Mouse (Mus musculus): ENCODE measurements around the gene Hypk.
"Not testable (repeated sequence)": the region's sequence is repeated elsewhere in the genome, so short reads cannot be mapped to it uniquely, and the experiment has no call there.

DNA sequence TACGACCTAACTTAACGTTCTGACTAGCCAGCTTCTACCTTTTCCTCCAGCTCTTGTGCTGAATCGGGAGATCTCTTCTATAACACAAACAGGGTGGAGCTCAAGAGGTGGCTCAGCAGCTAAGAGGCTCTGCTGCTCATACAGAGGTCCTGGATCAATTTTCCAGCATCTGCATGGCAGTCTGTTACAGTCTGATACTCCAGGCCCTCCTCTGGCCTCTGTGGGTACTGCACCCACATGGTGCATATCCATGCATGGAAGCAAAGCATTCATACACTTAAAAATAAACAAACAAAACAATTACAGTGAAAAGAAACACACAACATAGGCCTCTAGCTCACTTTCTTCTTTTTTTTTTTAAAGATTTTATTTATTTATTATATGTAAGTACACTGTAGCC is 19.7 kb downstream of the Hypk start:
- not testable (repeated sequence) for TF ChIP-seq CTCF (IDR thresholded peaks at IDR 0.05; ENCODE audit: low read depth); EP300 (optimal IDR thresholded peaks at IDR 0.05)
